Mouse (Mus musculus) hindbrain, postnatal 0 days (tissue): ENCODE data around the gene Slc13a4. TPM values are rescaled to one million over a fixed set of nuclear protein-coding genes. Genes with fewer than 3 reads are reported as not detected.
A peak's percentile ranks its signal among the peaks of the same experiment; 100 is the strongest.

Experiments used
- ATAC-seq: fragments of 200-750 bp; cut with Nextera tagmentation; 2 replicates; pipeline ENCODE4 v1.8.0; 2017; ENCODE audit warnings: mild to moderate bottlenecking, moderate TSS enrichment, moderate library complexity
- DNase-seq: peaks from one replicate; pipeline ENCODE4 v3.0.0-alpha.2; 2015; ENCODE audit warnings: low spot score
- H3K27ac ChIP-seq: fragments of 300-500 bp; sonication (generic); 2 replicates; pipeline ENCODE4 v1.5.1; 2014; ENCODE audit warnings: mild to moderate bottlenecking
- H3K27me3 ChIP-seq: fragments of 300-500 bp; sonication (generic); 2 replicates; pipeline ENCODE4 v1.6.1; 2014; ENCODE audit warnings: low read length, mixed read lengths; ENCODE audit not compliant: insufficient read depth
- H3K36me3 ChIP-seq: fragments of 300-500 bp; sonication (generic); 2 replicates; pipeline ENCODE4 v1.6.1; 2014; ENCODE audit warnings: low read length, mixed read lengths; ENCODE audit not compliant: insufficient read depth
- H3K4me1 ChIP-seq: fragments of 300-500 bp; sonication (generic); 2 replicates; pipeline ENCODE4 v1.6.1; 2014; ENCODE audit warnings: antibody characterized with exemption, low read length, mixed read lengths; ENCODE audit not compliant: insufficient read depth
- H3K4me2 ChIP-seq: fragments of 300-500 bp; sonication (generic); 2 replicates; pipeline ENCODE4 v1.6.1; 2014; ENCODE audit warnings: low read depth, mild to moderate bottlenecking, low read length, moderate library complexity, mixed read lengths
- H3K4me3 ChIP-seq: fragments of 300-500 bp; sonication (generic); 2 replicates; pipeline ENCODE4 v1.5.1; 2014; ENCODE audit warnings: low read length
- H3K9ac ChIP-seq: fragments of 300-500 bp; sonication (generic); replicated peaks from 2 replicates; pipeline ENCODE4 v1.6.1; 2014; ENCODE audit warnings: mild to moderate bottlenecking, low read length, moderate library complexity, mixed read lengths
- H3K9me3 ChIP-seq: fragments of 300-500 bp; sonication (generic); 2 replicates; pipeline ENCODE4 v1.6.1; 2016; ENCODE audit warnings: low read length, mixed read lengths
- CTCF ChIP-seq: IDR thresholded peaks from 2 replicates; pipeline ENCODE4 v1.5.1; 2016; ENCODE audit warnings: antibody characterized with exemption, control low read depth, low read depth
- WGBS: fragments of 180-500 bp; shearing (Covaris S2); extraction: QIAGEN DNeasy Blood & Tissue Kit; methylation state at CpG from one replicate; pipeline ENCODE4 v1.1.7; 2014; 5-methylcytosine and 5-hydroxymethylcytosine counted together
- polyA plus RNA-seq: library from polyadenylated mRNA; unstranded; fragments of >200 nt; fragmentation: Nextera tagmentation; extraction: Ambion mirVana; gene quantifications from 2 replicates; pipeline ENCODE4 v1.2.1, GENCODE M21; 2015
- total RNA-seq: library from RNA; depleted of rRNA; stranded (reverse); fragments of >200 nt; gene quantifications from 2 replicates; pipeline ENCODE4 v1.2.3, GENCODE M21; 2014

Gene Slc13a4
- total and polyA plus RNA-seq, 2 experiments from 2014 or later: 14.6 to 22.2 TPM

- Histone ChIP-seq H3K4me2 (peak overlapping the region; percentile 66), H3K27me3 (no peaks in the 10 kb centered on the region), H3K9ac (peak overlapping the region; percentile 76), H3K4me3 (peak overlapping the region; percentile 76), H3K9me3 (no peaks in the 10 kb centered on the region), H3K27ac (peak overlapping the region; percentile 72), H3K36me3 (no peaks in the 10 kb centered on the region), H3K4me1 (peaks cover 18% of the 10 kb centered on the region)
- ATAC-seq: peak; percentile 89
- under 1% methylated on average over 60 of the region's 60 CpGs for WGBS
- TF ChIP-seq CTCF: peak; percentile 89
- peak; percentile 92 for DNase-seq
Observed at GRCm38 (mm10) chr6:35252477-35253346, 55.2 kb downstream of the Slc13a4 start.

- Histone ChIP-seq H3K9ac (peak overlapping the region; percentile 76), H3K4me1 (peaks cover 18% of the 10 kb centered on the region), H3K9me3 (no peaks in the 10 kb centered on the region), H3K4me2 (peak overlapping the region; percentile 66), H3K36me3 (no peaks in the 10 kb centered on the region), H3K27me3 (no peaks in the 10 kb centered on the region), H3K4me3 (peak overlapping the region; percentile 76), H3K27ac (peak overlapping the region; percentile 36; the same call in 1 of the 2 replicates)
- WGBS: 65% methylated on average over 17 of the region's 17 CpGs
- no peak; the same call in 1 of the 2 replicates for ATAC-seq
- no peak for DNase-seq
- TF ChIP-seq CTCF: no peak
Observed at GRCm38 (mm10) chr6:35251807-35252476, 56.0 kb downstream of the Slc13a4 start.

GRCm38 (mm10) chr6:35245086-35245485, 62.8 kb downstream of the Slc13a4 start:
- no peaks in the 10 kb centered on the region for H3K4me1 ChIP-seq
- ATAC-seq: no peak
- H3K36me3 ChIP-seq: peaks cover 40% of the 10 kb centered on the region
- peak; percentile 64 for TF ChIP-seq CTCF
- no peak overlapping the region for H3K9ac ChIP-seq
- 47% methylated on average over 5 of the region's 5 CpGs for WGBS
- H3K27me3 ChIP-seq: no peaks in the 10 kb centered on the region
- H3K4me2 ChIP-seq: no peak overlapping the region
- H3K4me3 ChIP-seq: no peak overlapping the region
- H3K9me3 ChIP-seq: no peaks in the 10 kb centered on the region
- DNase-seq: peak; percentile 66
- no peak overlapping the region for H3K27ac ChIP-seq

DNA sequence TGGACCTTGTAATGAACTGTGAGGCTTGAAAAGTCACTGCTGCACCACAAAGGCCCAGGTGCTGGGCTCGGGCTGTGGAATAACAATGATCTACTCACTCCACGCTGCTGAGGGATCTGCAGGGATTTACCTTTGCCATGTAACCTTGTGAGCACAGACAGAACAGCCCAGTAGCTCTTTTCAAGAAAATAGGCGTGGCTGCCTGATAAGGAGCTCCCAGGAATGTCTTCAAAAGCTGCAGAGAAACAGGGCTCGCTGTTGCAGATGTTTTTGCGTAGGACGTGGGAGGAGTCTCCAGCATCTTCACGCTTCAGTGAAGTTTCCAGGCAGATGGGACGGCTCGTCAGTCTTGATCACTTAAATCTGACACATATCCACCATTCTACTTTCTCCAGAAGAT, 63.9 kb downstream of the Slc13a4 start:
- ATAC-seq: no peak
- peaks cover 40% of the 10 kb centered on the region for H3K36me3 ChIP-seq

GRCm38 (mm10) chr6:35243252-35243651, 64.7 kb downstream of the Slc13a4 start:
- H3K4me1 ChIP-seq: no peaks in the 10 kb centered on the region
- no peak overlapping the region for H3K4me2 ChIP-seq
- H3K4me3 ChIP-seq: no peak overlapping the region
- 97% methylated on average over 4 of the region's 4 CpGs for WGBS
- DNase-seq (no peak), ATAC-seq (no peak)
- H3K9ac ChIP-seq: no peak overlapping the region
- TF ChIP-seq CTCF: peak; percentile 31
- no peaks in the 10 kb centered on the region for H3K9me3 ChIP-seq
- no peak overlapping the region for H3K27ac ChIP-seq
- no peaks in the 10 kb centered on the region for H3K27me3 ChIP-seq
- peaks cover 40% of the 10 kb centered on the region for H3K36me3 ChIP-seq

More for the DNA sequence above, 63.9 kb downstream of the Slc13a4 start:
- Histone ChIP-seq H3K4me1 (no peaks in the 10 kb centered on the region), H3K27me3 (no peaks in the 10 kb centered on the region), H3K9me3 (no peaks in the 10 kb centered on the region), H3K9ac (no peak overlapping the region), H3K4me3 (no peak overlapping the region), H3K27ac (no peak overlapping the region), H3K4me2 (no peak overlapping the region)
- DNase-seq: no peak
- 90% methylated on average over 9 of the region's 9 CpGs for WGBS
- no peak for TF ChIP-seq CTCF

DNA sequence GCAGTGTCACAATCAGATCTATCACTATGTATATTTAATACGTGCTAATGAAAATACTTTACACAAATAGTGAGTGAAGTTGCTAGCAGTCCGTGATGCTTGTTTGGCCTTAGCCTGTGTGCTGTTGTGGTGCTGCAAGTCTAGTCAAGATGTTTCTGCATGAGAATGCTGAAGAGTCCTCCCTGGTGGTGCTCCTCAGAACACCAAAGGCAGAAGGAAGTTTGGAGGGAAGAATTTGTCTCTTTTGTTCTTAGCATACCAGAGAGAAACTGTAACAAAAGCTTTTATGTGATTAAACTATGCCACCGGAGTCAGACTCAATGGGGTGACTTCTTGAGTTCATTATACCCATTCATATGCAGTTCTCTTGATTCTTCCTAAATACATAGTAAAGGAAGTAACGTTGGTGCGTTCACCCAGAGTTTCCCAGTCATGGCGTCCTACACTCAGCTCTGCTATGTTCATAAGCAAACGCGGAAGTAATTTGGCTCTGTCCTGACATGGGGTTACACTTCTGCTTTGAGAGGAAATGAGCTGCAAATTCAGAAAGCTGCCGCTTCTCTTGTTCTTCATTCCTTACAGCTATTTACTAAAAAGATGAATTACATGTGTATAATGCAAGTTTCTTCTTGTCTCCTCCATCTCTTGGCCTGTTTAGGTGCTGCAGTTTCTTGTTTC, 71.7 kb downstream of the Slc13a4 start:
- ATAC-seq: no peak
- H3K4me1 ChIP-seq: no peaks in the 10 kb centered on the region
- H3K36me3 ChIP-seq: peaks cover 39% of the 10 kb centered on the region
- no peak overlapping the region for H3K27ac ChIP-seq
- no peaks in the 10 kb centered on the region for H3K9me3 ChIP-seq
- no peak for TF ChIP-seq CTCF
- H3K9ac ChIP-seq: no peak overlapping the region
- no peaks in the 10 kb centered on the region for H3K27me3 ChIP-seq
- H3K4me3 ChIP-seq: no peak overlapping the region
- H3K4me2 ChIP-seq: no peak overlapping the region
- WGBS: 56% methylated on average over 9 of the region's 9 CpGs
- DNase-seq: no peak
